Mouse (Mus musculus): Measurements from ENCODE around the gene Tmem94. TPM values are rescaled to one million over a fixed set of nuclear protein-coding genes. Genes with fewer than 3 reads are reported as not detected.

Gene Tmem94
- total RNA-seq, 4 experiments from 2014 or later: 83.2 to 102 (median 95.5) TPM

DNA sequence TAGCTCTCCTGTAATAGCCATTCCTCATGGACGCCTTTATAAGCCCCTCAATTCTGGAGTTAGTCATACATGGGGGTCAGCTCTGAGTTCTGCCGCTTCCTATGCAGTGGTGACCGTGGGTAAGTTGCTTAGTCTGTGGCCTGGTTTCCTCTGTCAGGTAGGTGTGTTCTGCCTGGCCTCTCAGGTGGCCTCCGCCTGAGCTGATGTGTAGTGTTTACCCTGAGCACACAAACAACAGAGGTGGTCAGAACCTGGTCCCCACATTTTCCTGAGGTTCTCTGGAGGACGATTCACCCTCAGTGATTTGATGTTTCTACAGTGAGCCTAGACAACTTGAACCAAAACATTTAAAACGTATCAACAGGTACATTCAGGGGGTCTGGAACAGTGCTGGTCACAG, 66.8 kb downstream of the Tmem94 start:
- DNase-seq: no peak

DNA sequence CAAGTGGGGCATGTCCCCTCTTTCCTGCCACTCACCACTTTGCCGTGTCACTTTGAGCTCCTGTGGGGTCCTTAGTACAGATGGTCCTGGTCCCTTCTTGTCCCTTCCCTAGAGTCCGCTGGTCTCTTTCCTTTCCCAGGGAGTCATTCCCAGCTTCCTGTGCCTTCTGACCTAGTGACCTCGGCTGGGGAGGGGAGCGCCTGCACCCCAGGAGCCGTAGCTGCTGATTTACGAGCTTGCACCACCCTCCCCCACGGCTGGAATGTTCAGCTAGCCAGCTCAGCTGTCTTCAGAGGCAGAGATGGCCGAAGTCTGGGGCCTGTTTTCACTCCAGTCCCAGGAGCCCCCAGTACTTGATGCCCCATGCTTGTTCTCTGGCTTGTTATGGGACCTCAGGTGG, 67.3 kb downstream of the Tmem94 start:
- no peak for DNase-seq

DNA sequence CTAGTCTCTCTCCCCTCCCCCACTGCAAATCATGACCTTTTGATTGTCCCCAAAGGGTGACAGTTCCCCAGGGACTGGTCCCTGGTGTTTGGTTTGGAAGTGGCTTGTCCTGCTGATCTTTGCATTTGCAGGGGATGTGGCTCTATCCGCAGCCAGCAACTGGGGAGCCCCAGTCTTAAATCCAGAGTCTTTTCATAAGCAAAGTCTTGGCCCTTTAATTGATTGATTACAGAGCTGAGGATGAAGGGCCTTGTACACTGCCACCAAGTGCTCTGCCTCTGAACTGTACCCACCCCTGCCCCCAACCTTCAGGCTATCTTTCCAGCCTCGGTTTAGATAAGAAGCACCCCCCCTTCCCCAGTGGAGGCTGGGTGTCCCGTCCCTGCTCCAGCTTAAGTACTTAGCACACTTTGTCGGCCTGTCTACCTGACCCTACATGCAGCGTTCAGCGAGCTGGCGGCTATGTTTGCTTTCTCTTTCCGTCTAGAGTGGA, 67.8 kb downstream of the Tmem94 start:
- DNase-seq: no peak

DNA sequence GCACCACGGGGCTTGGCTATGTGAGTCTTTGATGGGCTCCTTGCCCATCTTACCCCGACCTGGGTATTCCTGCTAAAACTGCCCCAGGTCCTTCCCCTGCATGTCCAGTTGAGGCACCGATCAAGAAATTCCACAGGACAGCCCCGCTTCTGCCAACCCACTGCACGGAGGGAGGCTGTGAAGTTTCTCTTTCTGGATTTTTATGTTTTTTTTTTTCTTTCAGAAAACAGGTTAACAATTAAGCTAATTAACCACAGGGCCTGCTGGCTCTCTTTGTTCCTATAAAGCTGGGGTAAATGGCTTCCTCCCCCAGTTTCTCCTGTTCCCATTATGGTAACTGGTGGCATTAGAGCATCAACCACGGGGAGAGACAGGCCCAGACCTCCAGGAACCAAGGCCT, 68.8 kb downstream of the Tmem94 start:
- no peak for DNase-seq

DNA sequence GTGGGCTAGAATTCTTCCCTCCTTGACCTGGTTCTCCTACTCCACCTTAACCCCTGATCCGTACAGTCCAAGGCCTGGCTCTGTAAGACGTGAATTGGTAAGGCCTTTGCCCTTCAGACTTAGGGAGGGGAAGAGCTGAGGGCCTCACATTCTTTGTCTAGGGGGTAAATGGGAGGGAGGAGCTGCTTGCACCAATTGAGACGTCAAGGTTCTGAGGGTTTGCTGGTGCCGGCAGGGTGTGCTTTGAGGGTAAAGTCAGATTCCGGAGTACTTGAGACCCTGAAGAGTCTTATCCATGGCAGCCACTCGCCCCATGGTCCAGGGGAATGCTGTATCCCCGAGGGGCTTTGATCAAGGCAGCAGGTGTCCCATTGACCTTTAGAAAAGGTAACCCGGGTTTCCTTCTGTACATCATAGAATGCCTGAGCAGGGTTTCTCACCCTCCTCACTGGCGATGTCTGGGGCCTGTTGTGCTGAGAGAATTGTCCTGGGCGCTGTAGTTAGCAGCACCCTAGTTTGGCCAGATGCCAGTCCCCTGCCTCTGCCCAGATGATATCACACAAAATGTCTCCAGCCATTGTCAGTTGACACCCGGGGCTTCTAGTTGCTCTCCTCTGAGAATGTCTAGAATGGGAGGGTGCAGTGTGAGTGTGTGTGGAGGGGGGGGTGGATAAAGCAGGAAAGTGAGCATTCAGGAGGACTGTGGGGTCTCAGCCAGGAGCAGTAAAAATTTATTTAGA, 71.6 kb downstream of the Tmem94 start:
- no peak for DNase-seq

DNA sequence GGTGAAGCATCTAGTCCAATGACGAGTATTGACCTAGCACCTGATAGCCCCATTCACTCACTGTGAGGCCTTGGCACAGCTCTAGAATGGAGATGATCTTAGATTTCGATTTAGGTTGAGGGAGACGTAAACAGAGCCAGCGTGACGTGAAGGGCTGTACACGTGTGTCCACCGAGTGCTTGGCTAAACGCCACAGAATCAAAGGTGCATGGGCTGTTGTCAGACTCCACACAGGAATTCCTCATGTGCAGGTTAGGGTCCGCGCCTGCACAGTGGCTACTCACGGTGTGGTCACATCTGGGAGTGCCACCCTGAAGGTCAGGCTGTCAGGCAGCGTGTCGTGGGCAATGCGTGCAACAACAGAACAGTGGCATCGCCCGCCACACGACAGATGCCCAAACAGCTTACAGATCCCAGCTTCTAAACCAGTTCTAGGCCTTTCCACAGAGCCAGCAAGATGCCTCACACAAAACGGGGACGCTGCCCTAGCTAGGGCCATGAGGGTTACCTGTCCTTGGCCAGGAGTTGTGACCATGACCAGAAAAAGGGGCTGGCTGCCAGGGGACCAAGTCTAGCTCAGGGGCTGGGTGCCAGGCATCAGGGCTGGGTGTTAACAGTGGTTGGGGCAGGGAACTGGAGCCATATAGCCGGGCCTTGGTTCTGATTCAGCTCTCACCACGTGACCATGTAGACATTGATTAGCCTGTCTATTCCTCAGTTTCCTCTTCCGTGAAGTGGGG, 72.5 kb downstream of the Tmem94 start:
- DNase-seq: no peak

DNA sequence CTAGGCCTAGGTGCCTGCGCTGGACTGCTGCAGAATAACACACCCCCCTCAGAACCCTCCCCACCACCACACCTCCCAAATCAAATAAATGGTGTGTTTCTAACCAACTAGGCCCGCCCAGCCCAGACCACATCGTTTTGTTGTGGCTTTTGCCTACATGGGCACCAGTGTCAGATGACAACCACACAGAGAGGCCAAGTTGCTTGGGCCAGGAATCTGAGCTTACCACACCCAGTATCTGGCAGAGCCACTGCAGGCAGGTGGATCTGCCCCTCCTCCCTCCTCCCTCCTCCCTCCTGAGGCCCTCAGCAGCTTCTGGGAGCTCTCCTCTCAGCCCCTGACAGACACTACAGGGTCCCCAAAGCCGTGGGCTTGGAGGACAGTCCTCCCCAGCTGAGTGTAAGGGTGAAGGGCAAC, 73.7 kb downstream of the Tmem94 start:
- no peak for DNase-seq

DNA sequence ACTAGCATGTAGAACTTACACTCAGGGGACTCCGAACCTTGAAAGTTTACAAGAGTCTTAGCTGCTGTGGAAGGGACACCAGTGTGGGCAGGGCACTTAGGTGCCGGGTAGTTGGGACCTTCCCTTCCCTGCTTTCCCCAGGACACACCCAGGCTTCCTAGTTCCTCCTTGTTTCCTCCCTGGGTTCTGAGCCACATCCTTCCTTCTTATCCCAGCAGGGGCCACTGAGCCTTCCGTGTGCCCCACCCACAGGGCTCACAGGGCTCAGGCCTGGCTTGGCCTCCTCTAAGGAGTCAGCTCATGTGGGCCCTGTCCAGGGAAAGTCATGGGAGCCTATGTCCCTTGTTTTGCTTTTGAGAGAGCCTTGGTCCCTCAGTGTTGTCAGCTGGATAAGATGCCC, 74.5 kb downstream of the Tmem94 start:
- DNase-seq: no peak

DNA sequence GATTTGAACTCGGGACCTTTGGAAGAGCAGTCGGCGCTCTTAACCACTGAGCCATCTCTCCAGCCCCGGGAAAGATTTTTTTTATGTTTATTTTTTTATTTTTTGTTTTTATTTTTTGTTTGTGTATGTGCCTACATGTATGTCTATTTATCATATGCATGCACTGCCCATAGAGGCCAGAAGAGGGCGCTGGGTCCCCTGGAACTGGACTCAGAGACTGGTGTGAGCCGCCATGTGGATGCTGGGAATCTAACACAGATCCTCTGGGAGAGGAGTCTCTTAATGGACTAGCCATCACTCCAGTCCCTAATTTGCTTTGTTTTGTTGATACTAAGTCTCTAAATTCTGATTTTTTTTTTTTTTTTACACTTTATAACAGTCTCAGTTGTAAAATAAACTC, 75.8 kb downstream of the Tmem94 start:
- no peak for DNase-seq

DNA sequence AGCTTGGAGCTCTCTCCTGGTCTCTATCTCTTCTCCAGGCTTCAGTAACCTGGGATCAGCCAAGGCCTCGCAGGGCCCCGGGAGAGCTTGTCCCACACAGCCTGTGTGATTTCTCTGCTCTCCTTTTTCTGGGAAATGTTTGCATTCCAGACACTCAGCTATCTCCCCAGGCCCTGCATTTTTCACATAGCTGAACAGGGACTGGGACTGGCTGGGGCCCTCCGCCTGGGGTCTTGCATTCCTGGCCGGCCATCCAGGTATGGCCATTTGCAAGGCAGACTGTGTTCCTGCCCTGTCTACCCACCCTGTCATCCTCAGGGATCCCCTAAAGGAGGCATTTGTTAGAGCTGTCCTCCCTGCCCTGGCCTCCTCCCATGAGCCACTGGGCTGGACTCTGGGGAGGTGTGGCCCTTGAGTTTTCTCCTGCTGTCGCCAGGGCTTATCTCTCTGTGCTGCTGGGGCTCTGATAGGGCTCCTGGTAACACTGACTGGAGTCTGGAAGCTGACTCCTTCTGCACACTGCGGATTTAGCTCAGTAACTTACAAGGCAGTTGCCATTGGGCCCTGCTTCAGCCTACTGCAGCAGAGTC, 76.8 kb downstream of the Tmem94 start:
- no peak for DNase-seq

DNA sequence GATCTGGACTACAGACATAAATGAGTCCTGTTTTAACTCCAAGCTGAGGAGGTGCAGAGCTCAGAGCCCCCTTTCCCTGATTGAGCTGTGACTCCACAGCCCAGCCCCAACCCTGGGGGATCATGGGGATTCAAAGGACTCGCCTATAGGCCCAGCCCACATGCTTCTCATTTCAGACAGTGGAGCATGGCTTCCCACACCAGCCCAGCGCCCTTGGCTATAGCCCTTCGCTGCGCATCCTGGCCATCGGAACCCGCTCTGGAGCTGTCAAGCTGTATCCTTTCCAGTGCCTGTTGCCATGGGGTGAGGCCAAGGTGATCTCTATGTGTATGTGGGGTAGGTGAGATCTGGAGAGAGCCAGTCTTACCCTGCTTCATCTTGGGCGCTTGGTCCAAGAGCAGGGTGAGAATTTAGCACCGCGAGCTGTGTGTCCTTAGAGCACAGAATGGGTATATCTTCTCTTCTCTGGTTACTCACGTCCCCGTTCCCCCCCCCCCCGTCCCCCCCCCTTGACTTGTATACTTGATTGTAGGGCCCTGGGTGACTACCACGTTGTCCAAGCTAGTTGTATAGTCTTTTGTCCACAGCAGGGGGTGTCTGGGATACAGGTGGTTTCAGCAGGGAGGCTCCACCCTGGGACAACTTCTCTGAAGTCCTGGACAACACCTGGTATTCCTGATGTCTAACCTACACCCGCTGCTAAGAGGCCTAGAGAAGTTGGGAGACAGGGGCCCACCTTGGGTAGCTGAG, 78.1 kb downstream of the Tmem94 start:
- DNase-seq: no peak

DNA sequence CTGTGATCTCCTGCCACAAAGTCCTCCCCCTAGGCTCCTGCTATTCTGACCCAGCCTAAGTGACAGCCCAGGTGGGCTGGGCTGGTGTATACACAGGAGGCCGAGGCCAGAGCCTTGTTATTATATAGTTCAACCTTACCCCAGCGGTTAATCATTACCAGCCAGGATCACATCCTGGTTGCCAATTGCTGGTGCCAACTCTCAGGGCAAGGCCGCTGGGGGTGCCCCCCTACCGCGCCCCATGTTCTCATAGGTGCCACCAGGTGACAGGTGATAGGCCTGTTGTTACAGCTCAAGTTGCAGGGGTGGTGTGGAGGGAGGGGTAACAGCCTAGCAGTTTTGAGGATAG, 78.6 kb downstream of the Tmem94 start:
- DNase-seq: no peak

DNA sequence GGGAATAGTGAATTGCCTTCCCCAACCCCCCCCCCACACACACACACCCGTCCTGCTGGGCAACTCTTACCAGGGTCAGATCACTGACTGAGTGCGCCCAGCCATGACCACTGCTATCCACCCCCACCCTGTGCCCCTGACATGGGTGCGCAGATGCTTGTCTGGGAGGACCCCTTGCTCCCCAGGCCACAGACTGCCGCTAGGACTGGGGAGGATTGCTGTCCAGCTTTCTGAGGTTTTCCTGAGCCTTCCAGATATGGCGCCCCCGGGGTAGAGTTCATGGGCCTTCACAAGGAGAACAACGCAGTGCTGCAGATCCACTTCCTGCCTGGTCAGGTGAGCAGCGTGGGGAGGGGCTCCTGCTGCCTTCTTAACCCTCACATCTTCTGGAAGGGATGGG, 79.0 kb downstream of the Tmem94 start:
- no peak for DNase-seq

DNA sequence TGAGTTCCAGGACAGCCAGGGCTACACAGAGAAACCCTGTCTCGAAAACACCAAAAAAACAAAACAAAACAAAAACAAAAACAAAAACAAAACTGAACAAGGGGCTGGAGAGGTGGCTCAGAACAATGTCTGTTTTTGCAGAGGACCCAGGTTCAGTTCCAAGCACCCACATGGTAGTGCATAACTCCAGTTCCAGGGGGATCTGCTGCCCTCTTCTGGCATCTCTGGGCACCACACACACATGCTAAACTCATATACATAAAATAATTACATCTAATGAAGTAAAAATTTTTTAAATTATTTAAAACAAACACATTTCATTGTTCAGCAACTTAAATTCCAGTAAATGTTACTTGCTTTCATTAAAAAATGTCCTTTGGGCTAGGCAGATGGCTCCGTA, 80.6 kb downstream of the Tmem94 start:
- no peak for DNase-seq

Small RNAs within 50 kb of the gene (microRNA-seq; reads per million reads assigned to microRNA genes)
- 0.88 to 1.0 reads per million in 2 experiments for gene Mir5621

Other genes starting within 250 kb of the Tmem94 start
- 100 to 1,000 TPM; 220 to 285 (median 257) TPM for gene Sumo2, start 229.2 kb upstream of the Tmem94 start, total RNA-seq (2022)
- 10 to 100 TPM; 46.5 to 61.0 (median 53.9) TPM for gene Nup85, start 201.0 kb upstream of the Tmem94 start, total RNA-seq (2022)
- 100 to 1,000 TPM in 1 of 4 experiments, 10 to 100 TPM in 3; 82.0 to 110 (median 92.1) TPM for gene Mrps7, start 161.5 kb upstream of the Tmem94 start, total RNA-seq (2022)
- 10 to 100 TPM; 20.3 to 52.7 (median 37.8) TPM for gene Gga3, start 161.4 kb upstream of the Tmem94 start, total RNA-seq (2022)
- gene Mif4gd, start 152.5 kb upstream of the Tmem94 start, total RNA-seq (2022): 100 to 1,000 TPM; 101 to 135 (median 121) TPM
- gene Slc25a19, start 137.1 kb upstream of the Tmem94 start, total RNA-seq (2022): 10 to 100 TPM; 59.5 to 94.1 (median 91.2) TPM
- 100 to 1,000 TPM; 136 to 165 (median 160) TPM for gene Grb2, start 56.8 kb upstream of the Tmem94 start, total RNA-seq (2022)
- gene Caskin2, start 48.2 kb downstream of the Tmem94 start, total RNA-seq (2022): 10 to 100 TPM; 60.6 to 97.3 (median 78.2) TPM
- gene Tsen54, start 49.3 kb downstream of the Tmem94 start, total RNA-seq (2022): 10 to 100 TPM; 20.0 to 32.2 (median 25.4) TPM
- gene Llgl2, start 58.6 kb downstream of the Tmem94 start, total RNA-seq (2022): 10 to 100 TPM; 10.5 to 13.4 (median 11.5) TPM
- 1 to 10 TPM in 1 of 4 experiments, under 1 TPM in 2, not detected in 1; 0.09 to 1.1 (median 0.32) TPM for gene Myo15b, start 93.0 kb downstream of the Tmem94 start, total RNA-seq (2022)
- under 1 TPM; 0.29 to 0.65 (median 0.42) TPM for gene Smim5, start 134.5 kb downstream of the Tmem94 start, total RNA-seq (2022)
- not detected for gene Smim6, start 146.6 kb downstream of the Tmem94 start, total RNA-seq (2022)
- gene Sap30bp, start 167.8 kb downstream of the Tmem94 start, total RNA-seq (2022): 10 to 100 TPM; 46.2 to 53.7 (median 48.3) TPM
- 10 to 100 TPM; 24.7 to 40.4 (median 36.6) TPM for gene Recql5, start 168.0 kb downstream of the Tmem94 start, total RNA-seq (2022)
- gene Itgb4, start 209.3 kb downstream of the Tmem94 start, total RNA-seq (2022): 1 to 10 TPM; 3.5 to 5.1 (median 3.9) TPM
- gene Galk1, start 247.3 kb downstream of the Tmem94 start, total RNA-seq (2022): 10 to 100 TPM; 37.3 to 55.6 (median 46.4) TPM

All from adrenal gland, adult 8-10 months (tissue).